Mouse (Mus musculus) kidney, embryonic 16.5 days (tissue): ENCODE measurements around the gene Sumo3. TPM values are rescaled to one million over a fixed set of nuclear protein-coding genes. Genes with fewer than 3 reads are reported as not detected.

Experiments used
- ATAC-seq: fragments of 200-750 bp; cut with Nextera tagmentation; 2 replicates; pipeline ENCODE4 v1.8.0; 2017; ENCODE audit warnings: moderate TSS enrichment; ENCODE audit not compliant: low FRiP score, low TSS enrichment
- H3K27ac ChIP-seq: fragments of 300-500 bp; sonication (generic); 2 replicates; pipeline ENCODE4 v1.5.1; 2014; ENCODE audit warnings: low read length
- H3K27me3 ChIP-seq: fragments of 300-500 bp; sonication (generic); 2 replicates; pipeline ENCODE4 v1.6.1; 2014; ENCODE audit warnings: low read length, control low read depth, mixed read lengths; ENCODE audit not compliant: insufficient read depth
- H3K36me3 ChIP-seq: fragments of 300-500 bp; sonication (generic); 2 replicates; pipeline ENCODE4 v1.6.1; 2014; ENCODE audit warnings: low read length, control low read depth, mixed read lengths; ENCODE audit not compliant: insufficient read depth
- H3K4me1 ChIP-seq: fragments of 300-500 bp; sonication (generic); 2 replicates; pipeline ENCODE4 v1.6.1; 2014; ENCODE audit warnings: low read length, control low read depth, mixed read lengths; ENCODE audit not compliant: insufficient read depth
- H3K4me2 ChIP-seq: fragments of 300-500 bp; sonication (generic); replicated peaks from 2 replicates; pipeline ENCODE4 v1.6.1; 2014; ENCODE audit warnings: low read depth, low read length
- H3K4me3 ChIP-seq: fragments of 300-500 bp; sonication (generic); 2 replicates; pipeline ENCODE4 v1.5.1; 2014; ENCODE audit warnings: mild to moderate bottlenecking, low read length
- H3K9ac ChIP-seq: fragments of 300-500 bp; sonication (generic); replicated peaks from 2 replicates; pipeline ENCODE4 v1.6.1; 2014; ENCODE audit warnings: low read length
- H3K9me3 ChIP-seq: fragments of 300-500 bp; sonication (generic); 2 replicates; pipeline ENCODE4 v1.6.1; 2016; ENCODE audit warnings: low read length, control low read depth
- WGBS: fragments of 180-500 bp; shearing (Covaris S2); extraction: QIAGEN DNeasy Blood & Tissue Kit; methylation state at CpG from one replicate; pipeline ENCODE4 v1.1.7; 2014; 5-methylcytosine and 5-hydroxymethylcytosine counted together
- polyA plus RNA-seq: library from polyadenylated mRNA; unstranded; fragments of >200 nt; fragmentation: Nextera tagmentation; extraction: Ambion mirVana; gene quantifications from 2 replicates; pipeline ENCODE4 v1.2.1, GENCODE M21; 2015

The Sumo3 gene
- polyA plus RNA-seq, 1 experiment from 2014 or later: 365 TPM

DNA sequence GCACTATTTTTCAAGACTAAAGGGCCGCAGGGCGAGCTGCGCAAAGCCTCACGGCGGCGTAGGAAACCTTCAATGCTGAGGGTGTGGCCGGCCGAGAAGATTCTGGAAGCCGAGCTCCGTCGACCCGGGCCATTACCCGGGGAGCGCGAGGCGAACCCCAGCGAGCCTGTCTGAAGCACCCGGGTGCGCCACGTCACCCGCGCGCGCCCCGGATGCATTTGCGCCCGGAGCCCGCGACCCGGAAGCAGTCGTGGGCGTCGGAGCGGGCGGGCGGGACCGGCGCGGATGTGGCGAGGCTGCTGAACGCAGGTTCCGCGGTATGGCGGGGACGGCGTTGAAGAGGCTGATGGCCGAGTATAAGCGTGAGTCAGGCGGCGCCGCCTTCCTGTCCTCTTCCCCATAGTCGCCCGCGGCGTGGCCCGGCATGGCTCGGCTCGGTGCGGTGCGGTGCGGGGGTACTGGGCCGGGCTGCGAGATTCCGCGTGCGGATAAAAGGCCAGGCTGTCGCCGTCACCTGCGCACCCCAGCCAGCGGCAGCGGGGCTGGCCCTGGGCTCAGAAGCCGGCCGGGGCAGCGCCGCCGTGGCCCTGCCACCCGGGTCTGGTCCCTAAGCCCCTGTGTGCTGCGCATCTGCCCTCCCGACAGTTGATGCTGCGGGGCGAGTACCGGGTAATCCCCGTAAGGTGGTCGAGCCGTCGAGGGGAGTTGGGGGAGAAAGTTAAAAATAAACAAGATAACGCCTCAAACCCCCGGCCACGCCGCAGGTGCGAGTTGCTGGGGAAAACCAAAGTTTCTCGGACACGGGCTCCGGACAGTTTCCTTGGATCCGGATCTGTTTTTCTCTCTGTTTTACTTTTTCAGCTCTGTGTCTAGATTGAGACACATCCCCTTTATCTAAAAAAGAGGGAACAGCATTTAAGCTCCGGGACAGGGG, 16.4 kb downstream of the Sumo3 start, which contains the start of gene Ube2g2:
Gene Ube2g2, plus strand, starts transcription at position 221 of the 934 bp plus-strand sequence.
- peak within 1 kb of the TSS; percentile 98 for H3K4me3 ChIP-seq
- H3K4me1 ChIP-seq: peaks cover 29% of the 10 kb centered on the region
- under 1% methylated on average over 90 of the region's 96 CpGs for WGBS
- peak within 1 kb of the TSS; percentile 96 for H3K27ac ChIP-seq
- peak; percentile 93 for ATAC-seq
- H3K27me3 ChIP-seq: no peaks in the 10 kb centered on the region
- H3K36me3 ChIP-seq: peaks cover 12% of the 10 kb centered on the region; the same call in 1 of the 2 replicates
- H3K4me2 ChIP-seq: peak within 1 kb of the TSS; percentile 83
- no peaks in the 10 kb centered on the region for H3K9me3 ChIP-seq
- peak within 1 kb of the TSS; percentile 97 for H3K9ac ChIP-seq

DNA sequence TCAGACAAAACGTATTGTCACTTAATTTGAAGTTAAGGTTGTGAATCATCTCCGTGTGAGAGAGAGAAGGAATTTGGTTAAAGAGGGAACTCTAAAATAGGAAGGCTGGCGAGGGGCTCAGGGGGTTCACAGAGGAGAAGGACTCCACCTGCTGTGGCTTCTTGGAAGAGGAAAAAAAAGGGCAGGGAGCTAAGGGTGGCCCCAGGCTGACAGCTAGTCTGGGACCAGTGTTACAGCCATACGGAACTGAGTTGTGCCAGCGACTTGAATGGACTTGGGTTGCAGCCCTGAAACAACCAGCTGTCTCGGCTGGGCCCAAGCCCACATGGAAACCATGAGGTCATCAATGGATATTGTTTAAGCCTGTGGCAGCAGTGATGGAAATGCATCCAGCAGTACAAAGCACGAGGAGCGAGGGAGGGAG, 17.2 kb downstream of the Sumo3 start:
- H3K27me3 ChIP-seq: no peaks in the 10 kb centered on the region
- no peaks in the 10 kb centered on the region for H3K9me3 ChIP-seq
- peak overlapping the region; percentile 98 for H3K4me3 ChIP-seq
- H3K27ac ChIP-seq: 0 out of 2 replicates have a peak overlapping the region, but pooled peaks have one; percentile 96
- WGBS: 12% methylated on average over 8 of the region's 8 CpGs
- H3K9ac ChIP-seq: peak overlapping the region; percentile 97
- peaks cover 29% of the 10 kb centered on the region for H3K4me1 ChIP-seq
- peaks cover 5% of the 10 kb centered on the region; the same call in 1 of the 2 replicates for H3K36me3 ChIP-seq
- peak overlapping the region; percentile 83 for H3K4me2 ChIP-seq
- ATAC-seq: no peak

DNA sequence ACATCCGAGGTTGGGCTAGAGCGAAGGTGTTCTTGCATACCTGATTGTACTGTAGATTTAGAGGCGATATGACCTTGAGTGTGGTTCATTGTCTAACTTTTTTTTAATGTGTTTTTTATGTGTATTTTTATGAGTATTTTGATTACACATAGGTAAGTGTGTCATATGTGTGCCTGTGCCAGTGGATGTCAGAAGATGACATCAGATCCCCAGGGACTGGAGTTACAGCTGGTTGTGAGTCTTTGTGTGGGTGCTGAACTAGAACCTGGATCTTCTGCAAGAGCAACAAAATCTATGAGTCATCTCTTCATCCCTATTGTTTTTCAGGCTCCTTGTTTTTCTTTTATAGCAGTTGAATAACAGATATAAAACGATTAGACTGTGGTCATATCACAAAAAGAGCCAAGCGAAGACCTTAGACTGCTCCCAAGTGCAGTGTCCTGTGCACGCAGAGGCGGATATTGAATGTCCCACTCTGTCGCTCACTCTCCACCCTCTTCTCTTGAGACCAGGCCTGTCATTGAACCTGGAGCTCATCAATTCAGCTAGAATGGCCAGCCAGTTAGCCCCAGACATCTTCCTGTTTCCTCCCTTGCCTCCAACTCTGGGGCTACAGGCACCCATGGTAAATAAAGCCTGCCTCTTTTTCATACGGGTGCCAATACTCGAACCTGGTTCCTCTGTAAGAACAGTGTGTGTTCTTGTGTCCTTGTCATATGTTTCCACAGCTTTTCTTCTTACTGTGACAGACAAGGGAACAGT, 17.9 kb downstream of the Sumo3 start:
- Histone ChIP-seq H3K4me1 (peaks cover 29% of the 10 kb centered on the region), H3K4me2 (peak overlapping the region; percentile 83), H3K36me3 (no peaks in the 10 kb centered on the region), H3K27ac (no peak overlapping the region), H3K9ac (peak overlapping the region; percentile 97; the same call in 1 of the 2 replicates), H3K9me3 (no peaks in the 10 kb centered on the region), H3K4me3 (no peak overlapping the region; the same call in 1 of the 2 replicates), H3K27me3 (no peaks in the 10 kb centered on the region)
- no peak for ATAC-seq
- WGBS: 86% methylated on average over 10 of the region's 10 CpGs

DNA sequence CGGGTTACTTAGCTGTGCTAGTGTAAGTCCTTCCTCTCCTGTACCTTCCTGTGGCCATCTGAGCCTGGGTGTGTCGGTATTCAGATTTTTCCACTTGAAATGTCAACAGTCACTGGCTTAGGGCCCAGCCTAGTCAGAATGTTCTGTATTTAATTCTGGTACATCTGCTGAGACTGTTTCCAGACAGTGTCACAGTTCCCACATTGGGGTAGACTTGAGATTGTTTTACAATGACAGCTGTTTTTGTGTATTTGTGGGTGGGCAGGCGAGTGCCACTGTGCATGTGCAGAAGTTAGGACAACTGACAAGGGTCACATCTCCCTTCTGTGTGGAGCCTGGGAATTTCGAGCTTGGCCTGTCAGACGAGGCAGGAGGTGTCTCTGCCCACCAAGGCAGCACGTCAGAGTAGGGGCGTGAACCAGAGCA, 18.7 kb downstream of the Sumo3 start:
- ATAC-seq: no peak
- no peak overlapping the region for H3K9ac ChIP-seq

DNA sequence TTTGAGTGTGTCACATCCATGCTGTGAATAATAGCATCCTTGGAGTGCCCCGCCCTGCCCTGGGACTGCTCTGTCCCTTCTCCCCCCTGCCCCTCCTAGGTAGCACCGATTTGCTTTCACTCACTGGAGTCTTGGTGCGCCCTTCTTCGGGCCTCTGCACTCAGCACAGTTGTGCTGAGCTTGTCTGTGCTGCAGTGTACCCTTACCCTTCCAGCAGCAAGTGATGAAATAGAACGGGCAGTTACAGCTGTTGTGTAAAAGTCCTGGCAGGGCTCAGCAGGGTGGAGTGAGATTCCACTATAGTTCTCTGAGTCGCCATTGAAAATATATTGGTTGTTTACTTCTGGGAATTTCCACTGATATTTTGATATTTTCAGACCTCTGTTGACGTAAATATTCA, 20.1 kb downstream of the Sumo3 start:
- Histone ChIP-seq H3K4me2 (no peak overlapping the region), H3K36me3 (peaks cover under 1% of the 10 kb centered on the region; the same call in 1 of the 2 replicates), H3K27ac (no peak overlapping the region), H3K4me1 (peaks cover 29% of the 10 kb centered on the region), H3K9ac (no peak overlapping the region), H3K27me3 (no peaks in the 10 kb centered on the region), H3K4me3 (no peak overlapping the region), H3K9me3 (no peaks in the 10 kb centered on the region)
- WGBS: 71% methylated on average over 7 of the region's 7 CpGs
- no peak for ATAC-seq

More for the DNA sequence above, 18.7 kb downstream of the Sumo3 start:
- H3K4me1 ChIP-seq: peaks cover 29% of the 10 kb centered on the region
- 72% methylated on average over 7 of the region's 7 CpGs for WGBS
- H3K27ac ChIP-seq: no peak overlapping the region
- H3K27me3 ChIP-seq: no peaks in the 10 kb centered on the region
- H3K36me3 ChIP-seq: no peaks in the 10 kb centered on the region
- no peak overlapping the region for H3K4me3 ChIP-seq
- no peak overlapping the region for H3K4me2 ChIP-seq
- no peaks in the 10 kb centered on the region for H3K9me3 ChIP-seq

DNA sequence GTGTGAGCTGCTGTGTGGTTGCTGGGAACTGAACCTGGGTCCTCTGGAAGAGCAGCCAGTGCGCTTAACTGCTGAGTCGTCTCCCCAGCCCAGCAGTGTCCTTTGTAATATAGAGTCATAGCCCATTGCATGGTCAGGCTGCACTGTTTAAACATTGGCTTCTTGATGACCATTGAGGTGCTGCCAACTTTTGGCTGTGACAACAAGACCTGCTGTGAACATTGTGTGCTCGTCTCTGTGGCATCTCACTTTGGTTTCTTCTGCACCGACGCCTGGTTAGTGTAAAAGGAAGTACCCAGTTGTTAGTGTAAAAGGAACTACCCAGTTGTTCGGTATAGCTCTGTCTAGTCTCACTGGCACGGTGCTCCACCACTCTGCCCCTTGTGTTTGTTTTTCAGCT, 20.7 kb downstream of the Sumo3 start:
- Histone ChIP-seq H3K27me3 (no peaks in the 10 kb centered on the region), H3K9me3 (no peaks in the 10 kb centered on the region), H3K9ac (no peak overlapping the region), H3K4me2 (no peak overlapping the region), H3K36me3 (peaks cover 6% of the 10 kb centered on the region), H3K4me1 (peaks cover 27% of the 10 kb centered on the region), H3K4me3 (no peak overlapping the region), H3K27ac (no peak overlapping the region)
- 67% methylated on average over 7 of the region's 7 CpGs for WGBS
- no peak for ATAC-seq

DNA sequence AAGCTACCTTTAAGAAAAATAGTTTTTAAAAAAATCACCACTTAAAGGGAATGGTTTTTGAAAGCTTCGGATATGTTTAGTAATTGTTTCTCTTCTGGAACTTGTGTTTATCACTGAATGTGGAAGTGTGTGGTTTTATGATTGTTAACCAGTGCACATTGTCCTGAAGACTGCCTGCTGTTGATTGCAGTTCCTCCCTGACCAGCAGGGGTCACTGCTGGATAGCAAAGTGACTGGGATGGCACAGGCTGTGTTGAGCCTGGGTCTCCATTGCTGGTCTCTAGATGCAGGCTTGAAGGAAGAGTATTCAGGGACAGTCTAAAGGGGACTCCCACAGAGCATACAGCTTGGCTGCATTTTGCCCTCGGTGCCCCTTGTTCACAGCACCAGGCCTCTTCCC, 21.6 kb downstream of the Sumo3 start:
- ATAC-seq: peak; percentile 72
- WGBS: 49% methylated on average over 2 of the region's 2 CpGs
- Histone ChIP-seq H3K4me2 (no peak overlapping the region), H3K9me3 (no peaks in the 10 kb centered on the region), H3K4me3 (no peak overlapping the region), H3K36me3 (peaks cover 11% of the 10 kb centered on the region), H3K27ac (no peak overlapping the region), H3K4me1 (peaks cover 24% of the 10 kb centered on the region), H3K27me3 (no peaks in the 10 kb centered on the region), H3K9ac (no peak overlapping the region)

DNA sequence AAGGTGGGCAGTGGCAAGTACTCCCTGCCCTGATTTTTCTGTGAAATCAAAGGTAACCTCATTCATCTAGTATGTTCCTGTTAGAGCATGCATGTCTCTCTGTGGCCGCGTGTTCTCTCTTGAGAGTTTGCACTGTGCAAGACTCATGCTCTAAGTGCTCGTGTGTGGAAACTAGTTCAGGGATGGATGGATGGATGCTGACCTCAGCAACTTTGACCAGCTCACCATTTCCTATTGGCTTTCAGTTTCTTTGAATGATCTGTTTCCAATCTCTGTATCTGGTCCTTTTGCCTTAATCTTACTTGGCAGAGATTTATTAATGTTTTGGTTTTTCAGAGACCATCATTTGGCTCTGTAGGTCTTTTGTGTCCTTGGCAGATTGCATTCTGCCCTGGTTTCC, 23.3 kb downstream of the Sumo3 start:
- Histone ChIP-seq H3K9ac (no peak overlapping the region), H3K36me3 (peaks cover 19% of the 10 kb centered on the region), H3K4me3 (no peak overlapping the region), H3K4me1 (peaks cover 17% of the 10 kb centered on the region), H3K27ac (no peak overlapping the region), H3K4me2 (no peak overlapping the region), H3K27me3 (no peaks in the 10 kb centered on the region), H3K9me3 (no peaks in the 10 kb centered on the region)
- ATAC-seq: no peak
- 79% methylated on average over 3 of the region's 3 CpGs for WGBS

DNA sequence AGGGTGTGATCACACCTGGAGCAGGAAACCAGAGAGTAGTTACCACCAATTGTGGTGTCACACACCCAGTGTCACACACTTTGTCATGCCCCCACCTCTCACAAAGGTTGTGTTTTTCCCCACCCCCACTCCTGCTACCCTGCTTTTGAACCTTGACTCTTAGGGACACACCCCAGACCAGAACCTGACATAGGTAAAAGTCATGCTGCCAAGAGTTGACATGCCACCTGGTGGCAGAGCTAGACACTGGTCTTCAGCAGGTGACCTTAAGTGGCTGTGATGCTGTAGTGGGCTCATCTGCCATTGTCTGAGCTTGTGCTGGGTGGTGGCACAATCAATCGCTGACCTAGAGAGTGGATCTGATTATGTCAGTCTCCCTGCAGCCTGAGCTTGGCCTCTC, 24.1 kb downstream of the Sumo3 start:
- ATAC-seq: no peak
- H3K27ac ChIP-seq: no peak overlapping the region
- no peak overlapping the region for H3K4me2 ChIP-seq
- peaks cover 13% of the 10 kb centered on the region; the same call in 1 of the 2 replicates for H3K4me1 ChIP-seq
- WGBS: 89% methylated on average over 1 of the region's 1 CpGs
- no peaks in the 10 kb centered on the region for H3K9me3 ChIP-seq
- H3K4me3 ChIP-seq: no peak overlapping the region
- H3K27me3 ChIP-seq: no peaks in the 10 kb centered on the region
- H3K36me3 ChIP-seq: peaks cover 23% of the 10 kb centered on the region
- H3K9ac ChIP-seq: no peak overlapping the region
